In genomic region chr5:64852656-64853398, GRCm38 (mm10) we compare ENCODE assay signal across 10 mouse cellular contexts. TPM values are rescaled to one million over a fixed set of nuclear protein-coding genes. Genes with fewer than 3 reads are reported as not detected.
A peak's percentile ranks its signal among the peaks of the same experiment; 100 is the strongest.
DNase-seq lines count a peak whose midpoint lies in the region; ATAC-seq and TF ChIP-seq lines count a peak whose summit lies in the region.
"Had no signal": no experiment of that assay in that cellular context is flagged by ENCODE, and none has a peak within 500 bp of the region (broad histone marks: within the 10 kb centered on the region; RNA-seq: fewer than 3 reads in every experiment).

No protein-coding gene starts in this region.

- peaks cover 7% of the 10 kb centered on the region; the same call in 1 of the 2 replicates for H3K9me3 ChIP-seq in liver, postnatal 0 days (ENCODE audit: low read length)
- H3K9me3 ChIP-seq in liver, embryonic 12.5 days (replicated peaks), result no peaks in the 10 kb centered on the region
- H3K9me3 ChIP-seq in intestine, embryonic 15.5 days, result no peaks in the 10 kb centered on the region

- TF ChIP-seq EP300 in liver, postnatal 0 days (IDR thresholded peaks at IDR 0.05; ENCODE audit: low read depth), result no peak

- no peak overlapping the region for H3K27ac ChIP-seq in liver, postnatal 0 days (ENCODE audit: low read depth)
- H3K27ac ChIP-seq in liver, embryonic 12.5 days, result no peak overlapping the region
- H3K27ac ChIP-seq in intestine, embryonic 15.5 days, result peak overlapping the region; percentile 73

- H3K4me3 ChIP-seq in liver, postnatal 0 days (ENCODE audit: low read depth, low read length), result no peak overlapping the region
- H3K4me3 ChIP-seq in liver, embryonic 12.5 days, result no peak overlapping the region
- H3K4me3 ChIP-seq in intestine, embryonic 15.5 days (replicated peaks), result no peak overlapping the region
- H3K4me3 ChIP-seq: megakaryocyte, embryonic 14.5 days had no signal

- peak; percentile 10 for TF ChIP-seq CTCF in liver, postnatal 0 days (IDR thresholded peaks at IDR 0.05; ENCODE audit: low read depth)

- H3K9ac ChIP-seq in liver, postnatal 0 days (replicated peaks), result no peak overlapping the region
- no peak overlapping the region for H3K9ac ChIP-seq in liver, embryonic 12.5 days
- no peak overlapping the region for H3K9ac ChIP-seq in intestine, embryonic 15.5 days

- no peaks in the 10 kb centered on the region for H3K36me3 ChIP-seq in liver, postnatal 0 days (replicated peaks; ENCODE audit: insufficient read depth, low read length)
- no peaks in the 10 kb centered on the region for H3K36me3 ChIP-seq in liver, embryonic 12.5 days
- H3K36me3 ChIP-seq in intestine, embryonic 15.5 days, result no peaks in the 10 kb centered on the region

- no peak for ATAC-seq in liver, postnatal 0 days
- ATAC-seq in liver, embryonic 12.5 days, result no peak
- ATAC-seq in intestine, embryonic 15.5 days, result peak; percentile 83
- peak; percentile 83 for ATAC-seq in megakaryocyte progenitor cell, adult 5-6 weeks (replicated peaks; ENCODE audit: poor library complexity)
- ATAC-seq: hindbrain, embryonic 16.5 days had no signal

- no peaks in the 10 kb centered on the region for H3K27me3 ChIP-seq in liver, postnatal 0 days (ENCODE audit: insufficient read depth, low read length)
- H3K27me3 ChIP-seq in liver, embryonic 12.5 days (replicated peaks), result no peaks in the 10 kb centered on the region
- H3K27me3 ChIP-seq in intestine, embryonic 15.5 days (replicated peaks), result no peaks in the 10 kb centered on the region
- H3K27me3 ChIP-seq: megakaryocyte, embryonic 14.5 days had no signal

- 42% methylated on average over 5 of the region's 5 CpGs for WGBS in liver, postnatal 0 days (ENCODE audit: insufficient replicate concordance)
- 36% methylated on average over 5 of the region's 5 CpGs for WGBS in liver, embryonic 12.5 days (ENCODE audit: insufficient replicate concordance)
- 33% methylated on average over 5 of the region's 5 CpGs for whole genome bisulfite sequencing in intestine, embryonic 15.5 days

- no peak overlapping the region for H3K4me2 ChIP-seq in liver, postnatal 0 days (ENCODE audit: low read depth, low read length)
- no peak overlapping the region for H3K4me2 ChIP-seq in liver, embryonic 12.5 days
- H3K4me2 ChIP-seq in intestine, embryonic 15.5 days (replicated peaks), result no peak overlapping the region

- no peak for DNase-seq in liver, postnatal 0 days
- DNase-seq in ZHBTc4 (ENCODE audit: low read depth, low spot score), result peak; percentile 49
- no peak for DNase-seq in adrenal gland, postnatal 4 days (ENCODE audit: low spot score in 2 of 2)
- DNase-seq in layer of hippocampus, adult 8-10 months (ENCODE audit: low spot score in 2 of 2), result no peak
- no peak for DNase-seq in spleen, postnatal 10 days (ENCODE audit: low spot score in 2 of 2)

- no peaks in the 10 kb centered on the region for H3K4me1 ChIP-seq in liver, postnatal 0 days (ENCODE audit: insufficient read depth)
- H3K4me1 ChIP-seq in liver, embryonic 12.5 days, result no peaks in the 10 kb centered on the region
- H3K4me1 ChIP-seq in intestine, embryonic 15.5 days (replicated peaks), result peaks cover 10% of the 10 kb centered on the region

RNA-seq across cellular contexts. Expression of gene Klf3, which starts 49.6 kb away (rescaled TPM):
- polyA plus RNA-seq in liver, postnatal 0 days (2015; fragmentation: Nextera tagmentation; extraction: Ambion mirVana), result 63.5 and 65.7 TPM in 2 replicates
- polyA plus RNA-seq in liver, embryonic 12.5 days (2016; fragmentation: Nextera tagmentation; extraction: Ambion mirVana), result 91.2 and 105 TPM in 2 replicates
- 87.6 and 91.8 TPM in 2 replicates for polyA plus RNA-seq in intestine, embryonic 15.5 days (2015; fragmentation: Nextera tagmentation; extraction: Ambion mirVana)
- total RNA-seq in megakaryocyte progenitor cell, adult 5-6 weeks (2015), result 30.7 and 42.7 TPM in 2 replicates
- 9.4 and 12.5 TPM in 2 replicates for total RNA-seq in megakaryocyte progenitor cell, adult 5-6 weeks (2017)
- total RNA-seq in adrenal gland, postnatal 4 days (2021), result 10 to 100 TPM; 87.3 to 91.7 TPM
- 10 to 100 TPM; 50.8 to 60.7 (median 54.0) TPM for total RNA-seq in layer of hippocampus, adult 8-10 months (2022)

Comparison
In these comparisons a context has a peak if more than half of its experiments do, and no peak if none do; other contexts are left out.
1. ATAC-seq: peak in intestine, embryonic 15.5 days (single experiment) and megakaryocyte progenitor cell, adult 5-6 weeks (single experiment); none in liver, postnatal 0 days (single experiment) and liver, embryonic 12.5 days (single experiment).